Mouse (Mus musculus): ENCODE data around the gene Snrnp27. TPM values are rescaled to one million over a fixed set of nuclear protein-coding genes. Genes with fewer than 3 reads are reported as not detected.

Snrnp27 gene
- 103 and 109 TPM in 2 replicates for polyA plus RNA-seq (2015; fragmentation: Nextera tagmentation; extraction: Ambion mirVana)

DNA sequence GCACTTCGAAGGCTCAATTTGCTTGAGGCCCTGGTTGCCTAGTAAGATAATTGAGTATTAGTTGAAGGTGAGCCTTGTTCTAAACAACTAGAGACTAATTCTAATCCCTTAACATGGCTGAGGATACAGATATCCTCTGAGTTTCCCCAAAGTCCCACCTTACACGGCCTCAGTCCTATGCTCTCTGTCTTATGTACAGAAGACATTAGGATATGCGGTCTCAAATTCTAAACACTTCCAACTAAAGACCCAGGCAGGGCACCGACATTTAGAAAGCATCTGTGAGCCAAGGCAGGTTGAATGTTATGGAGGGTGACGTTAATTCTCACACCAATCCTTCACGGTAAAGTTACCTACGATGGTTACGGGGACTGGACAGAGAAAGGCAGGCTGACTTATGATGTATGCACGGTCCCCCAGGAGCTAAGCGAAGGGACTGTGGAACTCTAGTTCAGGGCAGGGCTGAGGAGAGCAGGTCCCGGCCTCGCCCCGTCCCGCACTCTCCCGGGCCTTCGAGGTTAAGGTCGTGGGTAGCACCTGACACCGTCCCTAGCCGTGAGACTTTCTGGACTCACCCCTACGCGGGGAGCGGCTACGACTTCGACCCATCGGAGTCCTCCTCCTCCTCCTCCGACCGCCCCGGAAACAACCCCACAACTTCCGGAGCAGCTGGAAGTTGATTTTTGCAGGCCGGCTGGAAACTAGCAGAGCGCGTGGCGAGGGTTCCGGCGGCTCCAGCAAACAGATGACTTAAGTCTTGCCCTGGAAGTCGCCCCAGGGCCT lies at the start of gene Snrnp27:
Gene Snrnp27 (minus strand): TSS at position 651 of the 783 bp plus-strand sequence.
- Histone ChIP-seq H3K4me2 (peak within 1 kb of the TSS; percentile 72), H3K27ac (peak within 1 kb of the TSS; percentile 49; the same call in 1 of the 2 replicates), H3K4me3 (peak within 1 kb of the TSS; percentile 81), H3K27me3 (no peaks in the 10 kb centered on the region), H3K9ac (peak within 1 kb of the TSS; percentile 80), H3K9me3 (no peaks in the 10 kb centered on the region), H3K36me3 (peaks cover 35% of the 10 kb centered on the region), H3K4me1 (peaks cover 13% of the 10 kb centered on the region; the same call in 1 of the 2 replicates)
- peak; percentile 85 for ATAC-seq (ENCODE audit: borderline replicate concordance, extremely low read depth, low FRiP score, low TSS enrichment)
- WGBS, result 2% methylated on average over 36 of the region's 36 CpGs

DNA sequence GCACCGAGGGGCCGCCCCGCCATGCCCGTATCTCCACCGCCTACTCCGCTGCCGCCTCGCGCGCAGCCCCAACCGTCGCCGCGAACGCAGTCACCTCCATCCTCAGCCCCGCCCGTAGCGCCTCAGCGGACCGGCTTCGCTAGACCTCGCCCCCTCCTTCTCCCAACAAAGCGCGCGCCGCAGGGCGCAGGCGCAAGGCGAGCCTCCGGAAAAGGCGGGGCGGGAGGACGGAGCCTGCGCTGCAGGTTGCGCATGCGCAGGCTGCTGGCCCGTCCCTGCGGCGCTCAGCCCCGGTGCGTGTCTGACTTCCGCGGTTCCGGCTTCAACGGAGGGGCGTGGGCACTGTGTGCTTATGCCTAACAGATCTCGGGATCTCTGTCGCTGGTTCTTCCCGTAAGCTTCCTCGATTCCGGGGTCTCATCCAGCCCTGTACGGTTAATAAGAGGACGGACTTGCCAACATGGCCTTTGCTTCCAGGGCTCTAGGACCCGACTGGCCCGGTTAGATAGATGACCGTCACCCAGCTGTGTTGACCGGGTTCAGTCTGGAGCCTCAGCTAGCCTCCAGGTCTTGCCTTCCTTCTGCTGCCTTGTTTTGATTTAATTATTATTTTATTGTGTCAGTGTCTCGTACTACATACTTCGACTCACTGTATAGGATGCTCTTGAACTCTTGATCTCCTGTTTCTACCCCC lies 49.0 kb upstream of the Snrnp27 start, which contains the start of gene Gmcl1:
Gene Gmcl1 (minus strand): TSS at position 201 of the 694 bp plus-strand sequence.
- peak within 1 kb of the TSS; percentile 95 for H3K9ac ChIP-seq
- no peaks in the 10 kb centered on the region for H3K36me3 ChIP-seq
- peak within 1 kb of the TSS; percentile 96 for H3K4me2 ChIP-seq
- H3K27ac ChIP-seq, result peak within 1 kb of the TSS; percentile 79
- H3K27me3 ChIP-seq, result no peaks in the 10 kb centered on the region
- under 1% methylated on average over 59 of the region's 59 CpGs for WGBS
- H3K9me3 ChIP-seq, result no peaks in the 10 kb centered on the region
- peaks cover 10% of the 10 kb centered on the region for H3K4me1 ChIP-seq
- peak; percentile 96 for ATAC-seq (ENCODE audit: borderline replicate concordance, extremely low read depth, low FRiP score, low TSS enrichment)
- peak within 1 kb of the TSS; percentile 99 for H3K4me3 ChIP-seq

DNA sequence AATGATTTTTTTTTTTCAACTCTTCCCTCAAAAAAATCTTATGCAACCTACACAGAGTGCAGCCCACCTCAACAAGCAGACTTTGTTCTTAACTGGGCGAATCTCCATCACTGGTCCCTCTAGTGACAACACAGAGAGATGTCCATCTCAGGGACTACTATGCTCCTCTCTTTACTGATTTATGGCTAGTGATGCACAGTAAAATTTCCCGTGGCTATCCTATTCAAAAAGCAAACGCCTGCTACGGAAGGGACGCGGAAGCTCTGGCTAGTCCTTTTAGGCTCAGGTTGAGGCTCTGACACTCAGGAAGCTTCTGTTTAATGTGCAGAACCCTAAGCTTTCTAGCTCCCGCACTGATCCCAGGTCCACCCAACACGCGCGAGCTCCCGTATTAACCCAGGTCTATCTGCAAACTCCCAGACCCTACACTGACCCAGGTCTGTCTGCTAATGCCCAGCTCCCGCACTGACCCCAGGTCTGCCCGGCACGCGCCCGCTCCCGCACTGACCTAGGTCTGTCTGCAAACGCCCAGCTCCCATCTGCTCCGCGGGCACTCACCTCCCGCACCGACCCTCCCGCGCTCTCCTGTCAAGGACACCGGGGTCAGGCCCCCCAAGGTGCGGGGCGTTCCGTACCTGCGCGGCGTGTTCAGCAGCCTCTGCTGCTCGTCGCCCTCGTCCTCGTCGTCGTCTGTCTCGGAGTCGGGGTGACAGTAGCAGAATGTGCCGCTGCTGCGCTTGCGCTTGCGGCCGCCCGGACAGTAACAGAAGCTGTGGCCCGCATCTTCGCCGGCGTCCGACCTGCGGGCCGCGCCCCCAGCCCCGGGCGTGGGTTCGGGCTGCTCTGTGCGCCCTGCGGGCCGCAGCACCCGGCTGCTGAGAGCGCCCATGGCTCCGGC lies 48.2 kb upstream of the Snrnp27 start:
- Histone ChIP-seq H3K4me1 (peaks cover 10% of the 10 kb centered on the region), H3K27me3 (no peaks in the 10 kb centered on the region), H3K4me2 (peak overlapping the region; percentile 96), H3K9me3 (no peaks in the 10 kb centered on the region), H3K27ac (peak overlapping the region; percentile 79), H3K4me3 (peak overlapping the region; percentile 99), H3K9ac (peak overlapping the region; percentile 95), H3K36me3 (no peaks in the 10 kb centered on the region)
- peak; percentile 69 for ATAC-seq (ENCODE audit: borderline replicate concordance, extremely low read depth, low FRiP score, low TSS enrichment)
- WGBS, result under 1% methylated on average over 62 of the region's 62 CpGs

DNA sequence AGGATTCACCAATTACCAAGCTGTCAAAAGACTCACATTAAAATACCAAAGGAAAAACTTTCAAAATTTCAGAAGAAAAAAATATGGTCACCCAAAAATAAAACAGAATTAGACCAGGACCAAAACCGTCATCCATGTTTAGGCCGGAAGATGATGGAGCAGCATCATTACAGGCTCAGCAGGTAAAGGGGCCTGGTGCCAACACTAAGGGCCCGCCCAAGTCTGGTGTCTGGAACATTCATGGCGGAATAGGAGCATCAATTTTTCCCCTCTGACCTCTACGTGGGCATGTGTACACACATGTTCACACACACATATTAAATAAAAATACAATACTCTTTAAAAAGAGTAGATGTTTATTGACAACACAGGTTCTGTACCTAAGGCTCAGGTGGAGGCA lies 44.4 kb upstream of the Snrnp27 start:
- Histone ChIP-seq H3K9me3 (no peaks in the 10 kb centered on the region), H3K36me3 (no peaks in the 10 kb centered on the region), H3K4me1 (peaks cover 2% of the 10 kb centered on the region; the same call in 1 of the 2 replicates), H3K27me3 (no peaks in the 10 kb centered on the region), H3K9ac (no peak overlapping the region), H3K27ac (no peak overlapping the region), H3K4me2 (no peak overlapping the region), H3K4me3 (no peak overlapping the region)
- no peak for ATAC-seq (ENCODE audit: borderline replicate concordance, extremely low read depth, low FRiP score, low TSS enrichment)
- 85% methylated on average over 5 of the region's 5 CpGs for WGBS

DNA sequence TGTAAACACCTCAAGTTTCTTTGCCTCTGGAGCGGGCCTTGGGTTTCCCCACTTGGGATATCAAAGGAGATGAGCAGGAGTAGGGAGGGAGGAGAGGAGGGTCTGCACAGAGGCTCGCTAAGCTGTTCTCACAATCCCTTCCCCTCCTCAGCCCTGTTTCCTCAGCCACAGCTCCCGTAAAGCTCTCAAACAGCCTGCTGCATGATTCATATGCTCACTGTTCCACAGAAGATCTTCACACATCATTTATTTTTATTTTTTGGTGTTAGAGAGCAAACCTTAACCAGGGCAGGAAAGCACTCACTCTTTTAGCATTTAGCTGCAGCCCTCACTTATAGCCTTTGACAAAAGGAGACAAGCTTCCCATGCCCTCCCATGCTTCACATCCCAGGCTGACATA lies 37.7 kb upstream of the Snrnp27 start:
- ATAC-seq (ENCODE audit: borderline replicate concordance, extremely low read depth, low FRiP score, low TSS enrichment), result no peak
- peaks cover 8% of the 10 kb centered on the region; the same call in 1 of the 2 replicates for H3K36me3 ChIP-seq

DNA sequence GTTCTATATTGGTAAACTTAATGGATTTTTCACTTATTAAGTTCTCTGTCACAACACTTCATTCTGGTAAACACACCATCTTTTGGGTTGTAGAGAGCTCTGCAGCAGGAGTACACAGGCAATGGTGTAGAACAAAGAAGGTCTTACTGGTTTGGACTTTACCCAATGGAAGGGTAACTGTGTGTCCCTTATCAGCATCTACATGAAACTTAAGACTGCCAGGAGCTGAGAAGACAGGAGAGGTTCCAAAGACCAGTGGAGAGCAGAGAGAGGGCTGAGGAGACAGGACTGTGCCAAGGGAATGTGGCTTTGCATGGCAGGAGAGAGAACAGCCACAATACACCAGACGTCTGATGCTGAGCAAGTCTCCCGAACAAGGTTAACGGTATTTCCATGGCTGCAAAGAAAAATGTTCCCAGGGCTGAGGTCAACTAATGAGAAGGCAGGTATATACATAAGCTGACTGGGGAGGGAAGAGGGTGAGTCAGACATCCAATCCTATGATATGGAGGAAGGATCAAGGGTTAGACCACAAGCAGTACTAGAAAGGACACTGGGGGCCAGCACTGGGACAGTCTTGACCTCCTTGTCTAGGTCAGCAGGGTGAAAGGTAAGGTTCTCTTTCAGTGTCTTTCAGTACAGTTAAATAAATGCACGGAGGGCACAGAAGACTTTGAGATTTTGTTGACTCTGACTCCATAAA lies 23.9 kb upstream of the Snrnp27 start:
- H3K4me1 ChIP-seq, result no peaks in the 10 kb centered on the region
- H3K9ac ChIP-seq, result no peak overlapping the region
- 83% methylated on average over 4 of the region's 4 CpGs for WGBS
- no peak overlapping the region for H3K4me3 ChIP-seq
- H3K27ac ChIP-seq, result no peak overlapping the region
- no peaks in the 10 kb centered on the region for H3K9me3 ChIP-seq
- no peak overlapping the region for H3K4me2 ChIP-seq
- H3K27me3 ChIP-seq, result no peaks in the 10 kb centered on the region
- ATAC-seq (ENCODE audit: borderline replicate concordance, extremely low read depth, low FRiP score, low TSS enrichment), result no peak
- H3K36me3 ChIP-seq, result peaks cover 34% of the 10 kb centered on the region

More for the DNA sequence above, 37.7 kb upstream of the Snrnp27 start:
- WGBS, result 68% methylated on average over 3 of the region's 3 CpGs
- Histone ChIP-seq H3K4me2 (no peak overlapping the region), H3K27me3 (no peaks in the 10 kb centered on the region), H3K4me3 (no peak overlapping the region), H3K9ac (no peak overlapping the region), H3K4me1 (no peaks in the 10 kb centered on the region), H3K9me3 (no peaks in the 10 kb centered on the region), H3K27ac (no peak overlapping the region)

DNA sequence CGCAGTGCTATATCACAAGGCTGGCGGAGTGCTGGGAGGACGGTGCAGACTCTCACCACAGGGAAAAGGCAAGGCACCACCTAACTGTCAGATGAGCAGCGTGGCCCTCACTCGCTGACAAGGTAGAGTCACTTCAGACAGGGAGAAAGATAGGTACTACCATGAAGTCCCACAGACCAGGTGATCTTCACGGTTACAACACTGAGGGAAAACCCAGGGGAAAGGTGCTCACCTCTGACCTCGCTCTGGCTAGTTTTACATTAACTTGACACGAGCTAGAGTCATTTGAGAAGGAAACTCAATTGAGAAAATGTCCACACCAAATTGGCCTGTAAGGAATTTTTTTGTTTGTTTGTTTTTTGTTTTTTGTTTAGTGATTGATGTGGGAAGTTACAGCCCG lies 18.3 kb upstream of the Snrnp27 start:
- no peak for ATAC-seq (ENCODE audit: borderline replicate concordance, extremely low read depth, low FRiP score, low TSS enrichment)
- no peaks in the 10 kb centered on the region for H3K4me1 ChIP-seq
- no peak overlapping the region for H3K27ac ChIP-seq
- H3K36me3 ChIP-seq, result peaks cover 63% of the 10 kb centered on the region
- no peak overlapping the region for H3K9ac ChIP-seq
- H3K9me3 ChIP-seq, result no peaks in the 10 kb centered on the region
- no peak overlapping the region for H3K4me2 ChIP-seq
- no peak overlapping the region for H3K4me3 ChIP-seq
- 89% methylated on average over 9 of the region's 9 CpGs for WGBS
- no peaks in the 10 kb centered on the region for H3K27me3 ChIP-seq

DNA sequence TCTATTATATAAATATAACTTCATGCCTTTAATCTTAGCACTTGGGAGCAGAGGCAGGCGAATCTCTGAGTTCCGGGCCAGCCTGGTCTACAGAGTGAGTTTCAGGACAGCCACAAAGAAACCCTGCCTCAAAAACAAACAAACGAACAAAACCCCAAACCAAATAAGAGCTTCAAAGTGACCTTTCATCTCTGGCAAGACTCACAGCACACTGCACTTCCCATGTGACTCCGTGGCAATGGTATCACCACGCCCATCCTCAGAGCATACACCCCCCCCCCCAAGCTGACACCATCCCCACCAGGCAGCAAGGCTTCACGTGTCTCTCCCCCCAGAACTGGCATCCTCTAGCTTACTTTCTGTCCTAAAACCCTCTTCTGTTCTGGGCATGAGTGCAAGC lies 13.6 kb upstream of the Snrnp27 start:
- ATAC-seq (ENCODE audit: borderline replicate concordance, extremely low read depth, low FRiP score, low TSS enrichment), result no peak
- Histone ChIP-seq H3K4me1 (no peaks in the 10 kb centered on the region), H3K9me3 (no peaks in the 10 kb centered on the region), H3K4me2 (no peak overlapping the region), H3K36me3 (peaks cover 52% of the 10 kb centered on the region), H3K27me3 (no peaks in the 10 kb centered on the region), H3K9ac (no peak overlapping the region), H3K4me3 (no peak overlapping the region), H3K27ac (no peak overlapping the region)
- WGBS, result 83% methylated on average over 6 of the region's 6 CpGs

DNA sequence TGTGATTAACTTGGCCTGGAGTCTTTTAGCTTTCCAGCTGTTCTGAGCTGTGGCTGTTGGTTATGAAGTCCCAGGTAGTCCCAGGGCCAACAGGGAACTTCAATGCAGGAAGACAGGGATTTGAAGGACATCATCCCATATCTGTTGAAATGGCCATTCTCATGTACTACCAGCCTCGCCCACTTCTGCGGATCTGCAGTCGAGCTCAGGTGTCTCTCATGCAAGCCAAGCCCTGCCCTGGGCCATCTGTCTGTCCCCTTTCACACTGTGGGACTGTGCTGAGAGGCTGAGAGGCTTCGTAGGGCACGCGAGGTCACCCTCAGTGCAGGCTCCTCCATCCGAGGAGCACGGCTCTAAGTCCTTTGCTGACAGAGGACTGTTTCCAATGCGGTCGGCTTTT lies 11.9 kb upstream of the Snrnp27 start:
- no peak overlapping the region for H3K27ac ChIP-seq
- no peak overlapping the region for H3K4me2 ChIP-seq
- ATAC-seq (ENCODE audit: borderline replicate concordance, extremely low read depth, low FRiP score, low TSS enrichment), result no peak
- H3K36me3 ChIP-seq, result peaks cover 38% of the 10 kb centered on the region
- H3K9ac ChIP-seq, result no peak overlapping the region
- no peaks in the 10 kb centered on the region for H3K9me3 ChIP-seq
- H3K4me1 ChIP-seq, result no peaks in the 10 kb centered on the region
- H3K4me3 ChIP-seq, result no peak overlapping the region
- no peaks in the 10 kb centered on the region for H3K27me3 ChIP-seq
- 80% methylated on average over 10 of the region's 10 CpGs for WGBS

DNA sequence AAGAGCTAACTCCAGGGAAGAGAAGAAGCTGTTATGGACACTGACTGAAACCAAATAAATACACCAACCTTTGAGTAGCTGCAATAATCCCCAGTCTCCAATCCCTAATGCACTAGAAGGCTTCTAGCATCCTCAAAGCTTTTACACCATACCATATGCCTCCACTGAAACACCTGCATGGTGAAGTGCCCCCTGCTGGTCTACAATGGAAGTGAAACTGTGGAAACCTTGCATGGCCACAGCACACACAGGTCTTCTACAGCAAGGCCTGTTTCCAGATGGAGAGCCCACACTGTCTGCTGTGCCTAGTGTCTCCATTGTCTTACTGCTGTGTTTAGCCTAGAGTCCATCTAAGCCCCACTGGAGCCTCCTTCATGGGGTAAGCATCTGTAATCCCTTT lies 10.1 kb upstream of the Snrnp27 start:
- Histone ChIP-seq H3K4me2 (no peak overlapping the region), H3K4me1 (no peaks in the 10 kb centered on the region), H3K9ac (no peak overlapping the region), H3K36me3 (peaks cover 34% of the 10 kb centered on the region), H3K9me3 (no peaks in the 10 kb centered on the region), H3K4me3 (no peak overlapping the region), H3K27me3 (no peaks in the 10 kb centered on the region), H3K27ac (no peak overlapping the region)
- ATAC-seq (ENCODE audit: borderline replicate concordance, extremely low read depth, low FRiP score, low TSS enrichment), result no peak

DNA sequence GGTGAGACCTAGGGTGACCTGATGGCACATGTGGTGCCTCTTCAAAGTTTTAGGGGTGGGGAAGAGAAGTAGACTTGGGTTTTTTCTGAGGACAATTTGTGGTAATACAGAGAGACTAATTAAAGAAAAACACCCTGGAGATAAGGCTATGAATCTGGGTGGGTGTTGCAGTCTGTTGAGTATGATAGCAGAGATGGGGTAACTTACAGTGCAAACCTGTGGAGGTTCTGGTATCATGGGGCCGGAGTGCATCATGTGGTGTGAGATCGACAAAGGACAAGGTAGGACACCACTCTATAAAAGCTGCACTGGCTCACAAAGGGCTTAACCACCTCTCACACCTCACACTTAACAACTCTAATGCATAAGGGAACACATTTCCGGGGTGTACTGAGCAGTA lies 5.3 kb upstream of the Snrnp27 start:
- WGBS, result 88% methylated on average over 3 of the region's 3 CpGs
- Histone ChIP-seq H3K27ac (no peak overlapping the region), H3K36me3 (peaks cover 15% of the 10 kb centered on the region), H3K9me3 (no peaks in the 10 kb centered on the region), H3K4me2 (no peak overlapping the region), H3K9ac (no peak overlapping the region), H3K4me3 (no peak overlapping the region), H3K27me3 (no peaks in the 10 kb centered on the region), H3K4me1 (peaks cover 3% of the 10 kb centered on the region; the same call in 1 of the 2 replicates)
- ATAC-seq (ENCODE audit: borderline replicate concordance, extremely low read depth, low FRiP score, low TSS enrichment), result no peak
